In the genomic region with DNA sequence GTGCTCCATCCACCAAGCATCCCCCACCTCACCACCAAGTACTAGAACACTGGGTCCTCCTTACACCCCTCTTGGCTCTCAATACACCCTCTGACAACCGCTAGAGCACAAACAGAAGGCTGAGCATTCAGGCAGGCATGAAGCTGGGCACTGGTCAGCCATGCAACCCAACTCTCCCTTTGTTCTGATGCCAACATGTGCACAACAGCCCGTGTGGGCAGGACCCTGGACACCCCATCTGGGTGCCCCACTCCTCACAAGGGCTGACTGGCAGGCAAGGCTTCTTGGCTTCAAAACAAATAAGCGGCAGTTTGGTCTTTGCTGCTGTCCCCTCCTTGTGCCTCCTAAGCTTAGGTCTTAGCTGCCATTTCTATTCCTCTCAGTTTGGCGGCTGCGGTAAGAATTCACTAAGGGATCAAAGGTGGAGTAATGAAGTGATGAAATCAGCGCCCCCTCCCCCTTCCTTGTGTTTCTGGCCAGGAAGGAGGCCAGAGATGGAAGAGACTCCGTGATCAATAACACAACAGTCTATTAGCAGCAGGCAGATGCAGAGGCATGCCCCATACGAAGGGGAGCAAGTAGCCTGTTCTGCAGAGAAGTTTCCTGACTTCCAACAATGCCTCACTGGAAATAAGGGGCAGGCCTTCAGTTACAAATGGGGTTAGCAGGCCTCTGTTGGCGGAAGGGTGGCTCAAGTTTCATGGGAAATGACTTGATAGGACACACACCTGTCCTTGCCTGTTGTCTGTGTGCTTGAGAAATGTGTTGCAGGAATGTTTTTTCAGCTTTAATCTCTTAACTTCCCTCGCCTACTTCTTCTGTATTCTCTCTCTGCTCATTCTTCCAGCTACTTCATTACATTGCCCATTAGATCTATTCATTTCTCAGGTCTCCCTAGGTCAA, we compare ENCODE assay signal across 13 mouse cellular contexts. TPM values are rescaled to one million over a fixed set of nuclear protein-coding genes. Genes with fewer than 3 reads are reported as not detected.
A peak's percentile ranks its signal among the peaks of the same experiment; 100 is the strongest.
DNase-seq lines count a peak whose midpoint lies in the region; ATAC-seq and TF ChIP-seq lines count a peak whose summit lies in the region.
"Had no signal": no experiment of that assay in that cellular context is flagged by ENCODE, and none has a peak within 500 bp of the region (broad histone marks: within the 10 kb centered on the region; RNA-seq: fewer than 3 reads in every experiment).

No protein-coding gene starts in this region.

- no peak for TF ChIP-seq CTCF in layer of hippocampus, adult 2 months (conservative IDR thresholded peaks at IDR 0.05)

- WGBS in lung, embryonic 16.5 days, result 39% methylated on average over 10 of the region's 10 CpGs
- 49% methylated on average over 10 of the region's 10 CpGs for WGBS in forebrain, embryonic 16.5 days
- WGBS in limb, embryonic 15.5 days, result 41% methylated on average over 10 of the region's 10 CpGs
- WGBS in liver, embryonic 11.5 days, result 62% methylated on average over 10 of the region's 10 CpGs

- H3K9ac ChIP-seq in lung, embryonic 16.5 days (ENCODE audit: low read length), result no peak overlapping the region
- no peak overlapping the region for H3K9ac ChIP-seq in forebrain, embryonic 16.5 days (replicated peaks; ENCODE audit: low read depth, low read length)
- H3K9ac ChIP-seq in limb, embryonic 15.5 days, result no peak overlapping the region
- no peak overlapping the region for H3K9ac ChIP-seq in liver, embryonic 11.5 days (ENCODE audit: low read depth, low read length)
- H3K9ac ChIP-seq: liver, embryonic 14.5 days had no signal

- no peak overlapping the region for H3K4me3 ChIP-seq in lung, embryonic 16.5 days (ENCODE audit: low read length)
- no peak overlapping the region for H3K4me3 ChIP-seq in forebrain, embryonic 16.5 days (replicated peaks; ENCODE audit: low read length)
- no peak overlapping the region for H3K4me3 ChIP-seq in limb, embryonic 15.5 days
- no peak overlapping the region for H3K4me3 ChIP-seq in liver, embryonic 11.5 days (ENCODE audit: low read depth, low read length)
- H3K4me3 ChIP-seq in layer of hippocampus, adult 2 months, result no peak overlapping the region

- 0 out of 2 replicates have a peak, but pooled peaks cover 5% of the 10 kb centered on the region for H3K9me3 ChIP-seq in lung, embryonic 16.5 days (ENCODE audit: control insufficient read depth, low read length)
- no peaks in the 10 kb centered on the region for H3K9me3 ChIP-seq in forebrain, embryonic 16.5 days (ENCODE audit: control insufficient read depth, low read length)
- no peaks in the 10 kb centered on the region for H3K9me3 ChIP-seq in limb, embryonic 15.5 days
- no peaks in the 10 kb centered on the region for H3K9me3 ChIP-seq in liver, embryonic 11.5 days (ENCODE audit: control insufficient read depth, low read length)

- H3K27ac ChIP-seq in lung, embryonic 16.5 days (ENCODE audit: low read length), result peak overlapping the region; percentile 80
- H3K27ac ChIP-seq in forebrain, embryonic 16.5 days (ENCODE audit: low read length), result peak overlapping the region; percentile 21
- H3K27ac ChIP-seq in limb, embryonic 15.5 days, result peak overlapping the region; percentile 80
- H3K27ac ChIP-seq in liver, embryonic 11.5 days (ENCODE audit: low read depth, low read length), result no peak overlapping the region
- no peak overlapping the region for H3K27ac ChIP-seq in layer of hippocampus, adult 2 months
- H3K27ac ChIP-seq: liver, embryonic 14.5 days had no signal

- intact Hi-C loops in heart, postnatal 36 days (cut with DNase I), result no loop called here

- H3K27me3 ChIP-seq in lung, embryonic 16.5 days (ENCODE audit: control insufficient read depth, insufficient read depth, low read depth, low read length), result no peaks in the 10 kb centered on the region
- no peaks in the 10 kb centered on the region for H3K27me3 ChIP-seq in forebrain, embryonic 16.5 days (replicated peaks; ENCODE audit: control insufficient read depth, insufficient read depth, low read length)
- H3K27me3 ChIP-seq in limb, embryonic 15.5 days, result no peaks in the 10 kb centered on the region
- H3K27me3 ChIP-seq in liver, embryonic 11.5 days (replicated peaks; ENCODE audit: control insufficient read depth, insufficient read depth, low read length), result no peaks in the 10 kb centered on the region

- ATAC-seq in lung, embryonic 16.5 days (ENCODE audit: low read depth), result peak; percentile 78
- ATAC-seq in forebrain, embryonic 16.5 days, result peak; percentile 77
- no peak for ATAC-seq in limb, embryonic 15.5 days (ENCODE audit: insufficient number of reproducible peaks, low FRiP score, low TSS enrichment, low read depth)
- no peak for ATAC-seq in liver, embryonic 11.5 days (replicated peaks; ENCODE audit: low FRiP score)

- peaks cover 9% of the 10 kb centered on the region; the same call in 1 of the 2 replicates for H3K36me3 ChIP-seq in lung, embryonic 16.5 days (ENCODE audit: control insufficient read depth, insufficient read depth, low read length)
- H3K36me3 ChIP-seq in forebrain, embryonic 16.5 days (ENCODE audit: control insufficient read depth, insufficient read depth), result no peaks in the 10 kb centered on the region
- peaks cover 62% of the 10 kb centered on the region for H3K36me3 ChIP-seq in limb, embryonic 15.5 days
- no peaks in the 10 kb centered on the region for H3K36me3 ChIP-seq in liver, embryonic 11.5 days (ENCODE audit: control insufficient read depth, insufficient read depth, low read length)

- H3K4me2 ChIP-seq in lung, embryonic 16.5 days (ENCODE audit: low read depth, low read length), result no peak overlapping the region
- no peak overlapping the region for H3K4me2 ChIP-seq in forebrain, embryonic 16.5 days (ENCODE audit: low read length)
- no peak overlapping the region for H3K4me2 ChIP-seq in limb, embryonic 15.5 days
- no peak overlapping the region for H3K4me2 ChIP-seq in liver, embryonic 11.5 days

- no peak for DNase-seq in lung, adult 18-20 months
- DNase-seq in liver, embryonic 11.5 days (ENCODE audit: low spot score), result no peak
- no peak for DNase-seq in layer of hippocampus, adult 2 months (ENCODE audit: low spot score in 2 of 2)
- DNase-seq in heart, postnatal 36 days, result no peak
- DNase-seq: cerebellum, adult 11-12 months; gastrocnemius, postnatal 36 days; heart, postnatal 4 days; thymus, postnatal 14 days had no signal

- peaks cover 40% of the 10 kb centered on the region for H3K4me1 ChIP-seq in lung, embryonic 16.5 days (replicated peaks; ENCODE audit: control insufficient read depth, insufficient read depth, low read length)
- H3K4me1 ChIP-seq in forebrain, embryonic 16.5 days (replicated peaks; ENCODE audit: control insufficient read depth, insufficient read depth, low read length), result peaks cover 25% of the 10 kb centered on the region
- H3K4me1 ChIP-seq in limb, embryonic 15.5 days, result peaks cover 63% of the 10 kb centered on the region
- no peaks in the 10 kb centered on the region for H3K4me1 ChIP-seq in liver, embryonic 11.5 days (replicated peaks; ENCODE audit: control insufficient read depth, insufficient read depth, low read length)

RNA-seq across cellular contexts. Expression of a gene that starts 51.4 kb away (rescaled TPM):
- polyA plus RNA-seq in lung, embryonic 16.5 days (2015; fragmentation: Nextera tagmentation; extraction: Ambion mirVana), result 29.7 and 32.0 TPM in 2 replicates
- 15.2 and 17.6 TPM in 2 replicates for polyA plus RNA-seq in forebrain, embryonic 16.5 days (2015; fragmentation: Nextera tagmentation; extraction: Ambion mirVana)
- 56.1 and 57.6 TPM in 2 replicates for polyA plus RNA-seq in limb, embryonic 15.5 days (2015; fragmentation: Nextera tagmentation; extraction: Ambion mirVana)
- polyA plus RNA-seq in liver, embryonic 11.5 days (2014; fragmentation: Nextera tagmentation; extraction: Ambion mirVana), result 3.6 and 4.7 TPM in 2 replicates
- 10 to 100 TPM in 1 of 2 experiments, 1 to 10 TPM in 1; 9.7 to 12.1 TPM for total RNA-seq in layer of hippocampus, adult 2 months (2021)
- 1 to 10 TPM; 4.8 to 5.9 TPM for total RNA-seq in heart, postnatal 36 days (2021)
- total RNA-seq: neutrophil, adult 5-6 weeks had no signal

Comparison
In these comparisons a context has a peak if more than half of its experiments do, and no peak if none do; other contexts are left out.
1. ATAC-seq: peak in lung, embryonic 16.5 days (single experiment) and forebrain, embryonic 16.5 days (single experiment); none in limb, embryonic 15.5 days (single experiment) and liver, embryonic 11.5 days (single experiment).
2. H3K27ac ChIP-seq: peak in lung, embryonic 16.5 days (single experiment), forebrain, embryonic 16.5 days (single experiment) and limb, embryonic 15.5 days (single experiment); none in liver, embryonic 11.5 days (single experiment) and layer of hippocampus, adult 2 months (single experiment).